Mouse (Mus musculus) right cerebral cortex, adult 2 months (tissue): Measurements from ENCODE around the gene Adprhl2.

Source experiments
- DNase-seq, 2 experiments: peaks; one replicate each; pipeline ENCODE4 v3.0.0; 2021 to 2022; ENCODE audit warnings: low spot score in 2 of 2

Gene Adprhl2

DNA sequence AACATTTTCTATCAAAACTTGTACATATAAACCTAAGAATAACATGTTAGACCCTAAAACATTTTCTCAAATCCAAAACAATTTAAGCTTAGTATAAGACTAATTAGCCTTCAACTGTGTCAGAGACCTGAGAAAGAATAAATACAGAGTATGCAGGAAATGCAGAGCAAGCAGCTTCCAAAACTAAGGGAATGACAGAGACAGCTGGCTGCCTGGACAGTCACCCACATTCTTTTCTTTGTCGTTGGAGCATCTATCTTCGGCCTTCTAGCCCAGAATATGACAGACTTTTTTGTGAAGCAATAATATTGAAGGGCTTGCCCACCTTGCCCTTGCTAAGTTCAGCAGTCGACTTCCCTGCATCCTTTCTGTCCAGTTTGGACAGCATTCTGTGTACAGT, 52.2 kb downstream of the Adprhl2 start:
- DNase-seq = no peak
